Mouse (Mus musculus) liver, embryonic 14.5 days (tissue): ENCODE measurements at regions not wholly inside any gene's neighbourhood (a gene's known extent, or its start where the extent isn't known, plus 50 kb on each side); places are given as distances from the start of the nearest gene placed in this dataset.

ENCODE experiments used
- ATAC-seq: fragments of 200-750 bp; cut with Nextera tagmentation; 2 replicates; pipeline ENCODE4 v1.8.0; 2017; ENCODE audit warnings: moderate number of reproducible peaks, mild to moderate bottlenecking, moderate library complexity; ENCODE audit not compliant: insufficient read depth
- DNase-seq, 3 experiments: peaks; one replicate each; pipeline ENCODE4 v3.0.0-alpha.2; 2012 to 2013; ENCODE audit warnings: low read depth in 3 of 3, low spot score in 3 of 3
- H3K27ac ChIP-seq: fragments of 300-500 bp; sonication (generic); 2 replicates; pipeline ENCODE4 v1.5.1; 2014; ENCODE audit warnings: moderate library complexity, mild to moderate bottlenecking, control low read depth, inconsistent platforms
- H3K27me3 ChIP-seq: fragments of 300-500 bp; sonication (generic); 2 replicates; pipeline ENCODE4 v1.6.1; 2014; ENCODE audit warnings: mild to moderate bottlenecking, low read length, moderate library complexity; ENCODE audit not compliant: control insufficient read depth, insufficient read depth
- H3K36me3 ChIP-seq: fragments of 300-500 bp; sonication (generic); replicated peaks from 2 replicates; pipeline ENCODE4 v1.6.1; 2014; ENCODE audit warnings: low read depth; ENCODE audit not compliant: control insufficient read depth, insufficient read depth
- H3K4me1 ChIP-seq, 2 experiments: fragments of 200-500 bp in 1 of 2; fragments of 300-500 bp in 1 of 2; sonication (generic) in 1 of 2; replicated peaks; 2 replicates each; pipeline ENCODE4 v1.6.1; 2012 to 2014; ENCODE audit warnings: antibody characterized with exemption in 1 of 2, inconsistent platforms in 1 of 2, low read length in 1 of 2; ENCODE audit not compliant: control insufficient read depth in 2 of 2, insufficient read depth in 2 of 2
- H3K4me2 ChIP-seq: fragments of 300-500 bp; sonication (generic); 2 replicates; pipeline ENCODE4 v1.6.1; 2014; ENCODE audit warnings: low read depth, mild to moderate bottlenecking, control low read depth, moderate library complexity
- H3K4me3 ChIP-seq, 2 experiments: fragments of 200-500 bp in 1 of 2; fragments of 300-500 bp in 1 of 2; sonication (generic) in 1 of 2; 2 replicates each; pipeline ENCODE4 v1.5.1; 2012 to 2014; ENCODE audit warnings: low read depth in 2 of 2, low read length in 2 of 2, mild to moderate bottlenecking in 2 of 2, control low read depth in 1 of 2, inconsistent platforms in 1 of 2, moderate library complexity in 1 of 2; ENCODE audit not compliant: insufficient read depth in 1 of 2
- H3K9ac ChIP-seq: fragments of 300-500 bp; sonication (generic); replicated peaks from 2 replicates; pipeline ENCODE4 v1.6.1; 2014; ENCODE audit warnings: mild to moderate bottlenecking, control low read depth, moderate library complexity
- H3K9me3 ChIP-seq: fragments of 300-500 bp; sonication (generic); 2 replicates; pipeline ENCODE4 v1.6.1; 2016; ENCODE audit warnings: low read length, mixed read lengths; ENCODE audit not compliant: control insufficient read depth
- CTCF ChIP-seq: IDR thresholded peaks from 2 replicates; pipeline ENCODE4 v1.5.1; 2016; ENCODE audit warnings: antibody characterized with exemption, low read depth, control low read depth
- EP300 ChIP-seq: IDR thresholded peaks from 2 replicates; pipeline ENCODE4 v1.6.1; 2016; ENCODE audit warnings: antibody characterized with exemption, low read depth
- WGBS: fragments of 180-500 bp; shearing (Covaris S2); extraction: QIAGEN DNeasy Blood & Tissue Kit; methylation state at CpG from one replicate; pipeline ENCODE4 v1.1.7; 2014; ENCODE audit not compliant: insufficient replicate concordance; 5-methylcytosine and 5-hydroxymethylcytosine counted together

- H3K9ac ChIP-seq: no peak overlapping the region
- no peak for DNase-seq
- H3K36me3 ChIP-seq: no peaks in the 10 kb centered on the region
- no peaks in the 10 kb centered on the region for H3K4me1 ChIP-seq
- TF ChIP-seq EP300: no peak
- TF ChIP-seq CTCF: no peak
- no peaks in the 10 kb centered on the region for H3K27me3 ChIP-seq
- H3K4me3 ChIP-seq: no peak overlapping the region
- WGBS: 55% methylated on average over 1 of the region's 1 CpGs
- H3K9me3 ChIP-seq: no peaks in the 10 kb centered on the region
- no peak overlapping the region for H3K27ac ChIP-seq
- ATAC-seq: no peak
- no peak overlapping the region for H3K4me2 ChIP-seq
These were observed 604.6 kb downstream of the Diaph3 start for GRCm38 (mm10) chr14:86536341-86537027.

- no peak overlapping the region for H3K27ac ChIP-seq
- no peak overlapping the region for H3K9ac ChIP-seq
- WGBS: 80% methylated on average over 9 of the region's 9 CpGs
- DNase-seq: no peak
- no peaks in the 10 kb centered on the region for H3K4me1 ChIP-seq
- no peaks in the 10 kb centered on the region for H3K36me3 ChIP-seq
- ATAC-seq: no peak
- no peaks in the 10 kb centered on the region for H3K27me3 ChIP-seq
- H3K4me3 ChIP-seq: no peak overlapping the region
- no peaks in the 10 kb centered on the region for H3K9me3 ChIP-seq
- TF ChIP-seq EP300: no peak
- no peak for TF ChIP-seq CTCF
- no peak overlapping the region for H3K4me2 ChIP-seq
These were observed 630.6 kb downstream of the Diaph3 start for GRCm38 (mm10) chr14:86510408-86510807.

- Histone ChIP-seq H3K9ac (no peak overlapping the region), H3K36me3 (no peaks in the 10 kb centered on the region), H3K4me3 (no peak overlapping the region), H3K9me3 (no peaks in the 10 kb centered on the region), H3K27ac (no peak overlapping the region), H3K4me1 (no peaks in the 10 kb centered on the region), H3K27me3 (no peaks in the 10 kb centered on the region), H3K4me2 (no peak overlapping the region)
- ATAC-seq (no peak), DNase-seq (no peak)
- TF ChIP-seq CTCF (no peak), EP300 (no peak)
- whole genome bisulfite sequencing: 63% methylated on average over 6 of the region's 6 CpGs
These were observed 631.3 kb downstream of the Diaph3 start for GRCm38 (mm10) chr14:86509686-86510085.

- H3K4me1 ChIP-seq: no peaks in the 10 kb centered on the region
- DNase-seq (no peak), ATAC-seq (no peak)
- no peak overlapping the region for H3K4me3 ChIP-seq
- 61% methylated on average over 6 of the region's 6 CpGs for WGBS
- H3K27ac ChIP-seq: no peak overlapping the region
- H3K4me2 ChIP-seq: no peak overlapping the region
- H3K27me3 ChIP-seq: no peaks in the 10 kb centered on the region
- TF ChIP-seq CTCF: no peak
- TF ChIP-seq EP300: no peak
- H3K36me3 ChIP-seq: no peaks in the 10 kb centered on the region
- no peaks in the 10 kb centered on the region for H3K9me3 ChIP-seq
- H3K9ac ChIP-seq: no peak overlapping the region
These were observed 634.7 kb downstream of the Diaph3 start for GRCm38 (mm10) chr14:86506286-86506685.

GRCm38 (mm10) chr14:86490826-86491225, 650.2 kb downstream of the Diaph3 start:
- ATAC-seq (no peak), DNase-seq (no peak)
- Histone ChIP-seq H3K9me3 (no peaks in the 10 kb centered on the region), H3K4me2 (no peak overlapping the region), H3K27ac (no peak overlapping the region), H3K4me1 (no peaks in the 10 kb centered on the region), H3K4me3 (no peak overlapping the region), H3K36me3 (no peaks in the 10 kb centered on the region), H3K9ac (no peak overlapping the region), H3K27me3 (no peaks in the 10 kb centered on the region)
- TF ChIP-seq CTCF: no peak
- no peak for TF ChIP-seq EP300
- 72% methylated on average over 4 of the region's 4 CpGs for WGBS
